In the genomic region with DNA sequence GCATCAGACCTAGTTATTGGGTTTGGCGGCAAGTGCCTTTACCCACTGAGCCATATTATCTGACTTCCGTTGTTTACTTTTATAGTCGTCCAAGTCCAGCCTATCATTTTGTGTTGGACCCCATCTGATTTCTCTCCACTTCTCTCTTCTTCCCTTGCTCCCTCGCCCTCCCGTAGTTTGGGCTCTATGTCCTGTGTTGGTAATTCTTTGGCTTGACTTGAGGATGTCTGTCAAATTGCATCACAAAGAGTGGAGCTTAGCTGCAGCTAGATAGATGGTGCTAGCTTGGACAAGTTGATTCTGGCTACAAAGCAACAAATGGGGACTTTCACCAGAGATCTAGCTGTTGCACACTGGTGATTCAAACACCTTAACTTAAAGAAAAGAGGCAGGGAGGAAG, we compare ENCODE assay signal across 24 mouse cellular contexts.
DNase-seq lines count a peak whose midpoint lies in the region; ATAC-seq and TF ChIP-seq lines count a peak whose summit lies in the region.
"Had no signal": no experiment of that assay in that cellular context is flagged by ENCODE, and none has a peak within 500 bp of the region (broad histone marks: within the 10 kb centered on the region; RNA-seq: fewer than 3 reads in every experiment).

No protein-coding gene starts in this region.

- peak; percentile 70 for DNase-seq in heart, adult 11 months
- peak; percentile 57 for DNase-seq in R1 (ENCODE audit: low read depth, low spot score)
- no peak for DNase-seq in frontal cortex, postnatal 25 days (ENCODE audit: low spot score in 2 of 2)
- DNase-seq: adrenal gland, adult 8-10 months; adrenal gland, postnatal 14 days; adrenal gland, postnatal 36 days; B cell, adult 2 months; cerebellum, adult 11-12 months; cerebellum, adult 2 months; cerebellum, adult 9-10 months; cerebellum, postnatal 25 days; forebrain, postnatal 0 days had no signal

- peaks cover 18% of the 10 kb centered on the region for H3K27me3 ChIP-seq in heart, embryonic 12.5 days (replicated peaks)
- H3K27me3 ChIP-seq in ES-Bruce4 (ENCODE audit: control insufficient read depth, insufficient read depth, low read length, poor library complexity, severe bottlenecking), result no peaks in the 10 kb centered on the region
- H3K27me3 ChIP-seq: CH12.LX; forebrain, embryonic 13.5 days; forebrain, embryonic 15.5 days had no signal

- ATAC-seq in heart, embryonic 12.5 days (ENCODE audit: insufficient number of reproducible peaks, low FRiP score), result no peak
- ATAC-seq in monocyte, adult 5-6 weeks (replicated peaks; ENCODE audit: insufficient number of reproducible peaks, low FRiP score, low TSS enrichment, poor library complexity, severe bottlenecking), result no peak
- ATAC-seq: activated CD4-positive, CD25-positive, alpha-beta regulatory T cell, adult 4 months; CD4-positive, CD25-positive, alpha-beta regulatory T cell, adult 4 months; forebrain, embryonic 13.5 days; forebrain, embryonic 15.5 days; forebrain, postnatal 0 days; Patski had no signal

- TF ChIP-seq EP300 in ES-Bruce4 (IDR thresholded peaks at IDR 0.05; ENCODE audit: insufficient read depth, low read depth, low read length), result no peak

- H3K9me3 ChIP-seq in heart, embryonic 12.5 days (replicated peaks), result no peaks in the 10 kb centered on the region
- no peaks in the 10 kb centered on the region for H3K9me3 ChIP-seq in ES-Bruce4 (replicated peaks; ENCODE audit: control insufficient read depth, insufficient read depth, low read length, poor library complexity, severe bottlenecking)
- H3K9me3 ChIP-seq: embryonic facial prominence, embryonic 10.5 days; embryonic facial prominence, embryonic 12.5 days; forebrain, embryonic 13.5 days; forebrain, embryonic 15.5 days had no signal

- H3K36me3 ChIP-seq in heart, embryonic 12.5 days, result no peaks in the 10 kb centered on the region
- H3K36me3 ChIP-seq in ES-Bruce4 (ENCODE audit: control insufficient read depth, insufficient read depth, low read length, poor library complexity, severe bottlenecking), result no peaks in the 10 kb centered on the region
- H3K36me3 ChIP-seq: embryonic facial prominence, embryonic 10.5 days; embryonic facial prominence, embryonic 12.5 days; forebrain, embryonic 15.5 days; G1E had no signal

- WGBS in heart, embryonic 12.5 days, result 75% methylated on average over 5 of the region's 5 CpGs

- H3K27ac ChIP-seq in heart, embryonic 12.5 days (ENCODE audit: poor library complexity, severe bottlenecking), result no peak overlapping the region
- peak overlapping the region; percentile 31; the same call in 1 of the 2 replicates for H3K27ac ChIP-seq in ES-Bruce4 (ENCODE audit: insufficient read depth, low read length)
- H3K27ac ChIP-seq: embryonic facial prominence, embryonic 10.5 days; embryonic facial prominence, embryonic 12.5 days; forebrain, embryonic 13.5 days; forebrain, embryonic 15.5 days had no signal

- no peak for TF ChIP-seq CTCF in ES-Bruce4 (IDR thresholded peaks at IDR 0.05; ENCODE audit: low read depth, low read length)

- H3K4me3 ChIP-seq in heart, embryonic 12.5 days, result no peak overlapping the region
- H3K4me3 ChIP-seq in ES-Bruce4 (ENCODE audit: low read depth, low read length), result no peak overlapping the region
- H3K4me3 ChIP-seq: embryonic facial prominence, embryonic 10.5 days; embryonic facial prominence, embryonic 12.5 days; forebrain, embryonic 13.5 days; forebrain, embryonic 15.5 days had no signal

- no peak for TF ChIP-seq POLR2A in ES-Bruce4 (IDR thresholded peaks at IDR 0.05; ENCODE audit: insufficient read depth, low read length)

- peaks cover under 1% of the 10 kb centered on the region; the same call in 1 of the 2 replicates for H3K4me1 ChIP-seq in heart, embryonic 12.5 days (replicated peaks)
- H3K4me1 ChIP-seq in ES-Bruce4 (ENCODE audit: control insufficient read depth, insufficient read depth, low read length), result peaks cover 6% of the 10 kb centered on the region
- H3K4me1 ChIP-seq: embryonic facial prominence, embryonic 12.5 days; forebrain, embryonic 13.5 days; forebrain, embryonic 15.5 days had no signal

- H3K4me2 ChIP-seq in heart, embryonic 12.5 days, result no peak overlapping the region
- H3K4me2 ChIP-seq: embryonic facial prominence, embryonic 12.5 days; forebrain, embryonic 13.5 days; forebrain, embryonic 15.5 days had no signal

- H3K9ac ChIP-seq in heart, embryonic 12.5 days, result no peak overlapping the region
- no peak overlapping the region for H3K9ac ChIP-seq in ES-Bruce4 (ENCODE audit: low read depth, poor library complexity, severe bottlenecking)
- H3K9ac ChIP-seq: embryonic facial prominence, embryonic 12.5 days; forebrain, embryonic 13.5 days; forebrain, embryonic 15.5 days; forebrain, postnatal 0 days had no signal

Comparison
In these comparisons a context has a peak if more than half of its experiments do, and no peak if none do; other contexts are left out.
1. DNase-seq: peak in heart, adult 11 months (single experiment) and R1 (single experiment); none in frontal cortex, postnatal 25 days (0 of 2).